Mouse (Mus musculus): ENCODE measurements around the gene Rptor. TPM values are rescaled to one million over a fixed set of nuclear protein-coding genes. Genes with fewer than 3 reads are reported as not detected.

The Rptor gene
- polyA plus RNA-seq, 1 experiment from 2014 or later: 12.2 TPM

DNA sequence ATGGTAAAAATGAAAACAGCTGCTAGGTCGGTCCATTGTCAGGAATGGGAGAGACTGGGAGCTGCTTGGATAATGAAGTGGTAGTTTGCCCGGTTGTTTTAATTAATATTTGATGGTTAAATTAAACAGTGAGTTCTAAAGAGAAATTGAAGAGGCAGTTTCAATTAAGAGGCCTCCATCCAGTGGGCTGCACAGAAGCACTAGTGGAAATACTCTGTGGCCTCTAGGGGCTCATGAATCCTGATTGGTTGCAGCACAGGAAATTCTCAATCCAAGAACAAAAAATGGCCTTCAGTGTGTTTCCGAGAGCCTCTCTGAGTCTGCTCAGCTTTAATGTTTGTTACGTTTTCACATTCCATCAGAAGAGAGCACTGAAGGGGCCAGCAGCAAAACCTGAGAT lies 141.7 kb downstream of the Rptor start:
- no peaks in the 10 kb centered on the region for H3K36me3 ChIP-seq
- 0 out of 2 replicates have a peak, but pooled peaks cover 4% of the 10 kb centered on the region for H3K4me1 ChIP-seq
- no peaks in the 10 kb centered on the region for H3K9me3 ChIP-seq (replicated peaks)
- no peak overlapping the region for H3K4me3 ChIP-seq (replicated peaks)
- WGBS: 38% methylated on average over 4 of the region's 4 CpGs
- H3K4me2 ChIP-seq (replicated peaks): no peak overlapping the region
- H3K9ac ChIP-seq: no peak overlapping the region
- H3K27ac ChIP-seq (replicated peaks): no peak overlapping the region
- no peak for ATAC-seq (ENCODE audit: insufficient number of reproducible peaks, low FRiP score, low TSS enrichment, low read depth)
- H3K27me3 ChIP-seq: no peaks in the 10 kb centered on the region

DNA sequence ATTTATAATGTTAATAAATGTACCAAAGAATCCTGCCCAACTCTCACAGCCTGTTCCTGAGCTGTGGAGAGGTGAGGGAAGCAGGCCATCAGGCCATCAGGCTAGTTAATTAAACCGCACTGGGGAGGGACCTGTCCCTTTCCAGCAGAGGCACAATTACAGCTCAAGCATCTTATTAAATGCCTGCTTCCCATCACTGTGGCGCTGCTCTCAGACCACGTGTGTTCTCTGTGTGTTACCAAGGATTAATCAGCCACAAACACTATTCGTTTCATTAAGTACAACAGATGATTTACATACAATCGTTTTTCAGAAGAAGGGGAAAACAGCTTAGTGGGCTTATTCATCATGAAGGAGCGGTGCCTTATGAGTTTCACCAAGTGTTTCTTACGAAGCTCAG lies 142.6 kb downstream of the Rptor start:
- H3K27me3 ChIP-seq: no peaks in the 10 kb centered on the region
- ATAC-seq (ENCODE audit: insufficient number of reproducible peaks, low FRiP score, low TSS enrichment, low read depth): no peak
- 81% methylated on average over 7 of the region's 7 CpGs for WGBS
- no peak overlapping the region for H3K4me3 ChIP-seq (replicated peaks)
- no peaks in the 10 kb centered on the region for H3K36me3 ChIP-seq
- 0 out of 2 replicates have a peak, but pooled peaks cover 4% of the 10 kb centered on the region for H3K4me1 ChIP-seq
- no peak overlapping the region for H3K27ac ChIP-seq (replicated peaks)
- no peak overlapping the region for H3K9ac ChIP-seq
- no peaks in the 10 kb centered on the region for H3K9me3 ChIP-seq (replicated peaks)
- H3K4me2 ChIP-seq (replicated peaks): no peak overlapping the region

DNA sequence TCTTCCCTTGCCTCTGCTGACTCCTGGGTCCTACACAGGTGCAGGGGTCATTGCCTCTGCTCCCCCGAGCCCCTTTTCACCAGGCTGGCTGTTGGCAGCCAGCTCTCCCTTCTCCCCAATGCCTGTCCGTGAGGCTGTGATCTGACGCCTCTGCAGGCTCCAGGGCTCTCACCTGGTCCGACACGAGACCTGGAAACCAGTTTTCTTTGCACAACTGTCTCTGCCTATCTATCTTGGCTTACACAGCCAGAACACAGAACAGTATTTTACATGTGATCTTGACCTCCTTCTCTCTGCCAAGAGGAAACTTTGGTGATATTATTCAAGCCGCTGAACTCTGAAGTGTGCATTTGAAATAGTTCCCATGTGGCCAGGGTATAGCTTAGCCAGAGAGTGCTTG lies 151.8 kb downstream of the Rptor start:
- no peak for ATAC-seq (ENCODE audit: insufficient number of reproducible peaks, low FRiP score, low TSS enrichment, low read depth)
- Histone ChIP-seq H3K9ac (no peak overlapping the region), H3K4me1 (no peaks in the 10 kb centered on the region), H3K4me3 (replicated peaks) (no peak overlapping the region), H3K4me2 (replicated peaks) (no peak overlapping the region), H3K27me3 (no peaks in the 10 kb centered on the region), H3K27ac (replicated peaks) (no peak overlapping the region), H3K9me3 (replicated peaks) (no peaks in the 10 kb centered on the region), H3K36me3 (peaks cover 15% of the 10 kb centered on the region; the same call in 1 of the 2 replicates)
- WGBS: 81% methylated on average over 6 of the region's 6 CpGs

DNA sequence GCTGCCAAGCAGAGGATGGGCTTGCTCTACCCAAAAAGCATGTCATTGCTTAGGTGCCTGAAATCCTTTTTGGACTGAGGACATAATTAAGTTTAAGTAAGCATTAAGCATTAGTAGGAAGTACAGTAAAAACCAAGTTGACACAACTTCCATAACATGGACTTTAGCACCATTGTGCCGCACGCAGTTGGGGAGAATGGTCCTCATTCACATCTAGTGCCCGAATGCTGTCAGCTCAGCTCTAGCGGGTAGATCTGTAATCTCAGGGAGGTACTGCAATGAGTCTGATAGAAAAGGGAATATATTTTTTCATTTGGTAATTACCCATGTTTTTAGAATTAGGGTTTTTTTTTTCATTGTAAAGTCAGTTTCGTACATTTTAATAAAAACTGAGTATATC lies 155.5 kb downstream of the Rptor start:
- no peak overlapping the region for H3K9ac ChIP-seq
- H3K4me2 ChIP-seq (replicated peaks): no peak overlapping the region
- H3K4me1 ChIP-seq: no peaks in the 10 kb centered on the region
- peaks cover 15% of the 10 kb centered on the region; the same call in 1 of the 2 replicates for H3K36me3 ChIP-seq
- WGBS: 93% methylated on average over 5 of the region's 5 CpGs
- H3K9me3 ChIP-seq (replicated peaks): no peaks in the 10 kb centered on the region
- no peaks in the 10 kb centered on the region for H3K27me3 ChIP-seq
- no peak overlapping the region for H3K27ac ChIP-seq (replicated peaks)
- no peak for ATAC-seq (ENCODE audit: insufficient number of reproducible peaks, low FRiP score, low TSS enrichment, low read depth)
- no peak overlapping the region for H3K4me3 ChIP-seq (replicated peaks)

DNA sequence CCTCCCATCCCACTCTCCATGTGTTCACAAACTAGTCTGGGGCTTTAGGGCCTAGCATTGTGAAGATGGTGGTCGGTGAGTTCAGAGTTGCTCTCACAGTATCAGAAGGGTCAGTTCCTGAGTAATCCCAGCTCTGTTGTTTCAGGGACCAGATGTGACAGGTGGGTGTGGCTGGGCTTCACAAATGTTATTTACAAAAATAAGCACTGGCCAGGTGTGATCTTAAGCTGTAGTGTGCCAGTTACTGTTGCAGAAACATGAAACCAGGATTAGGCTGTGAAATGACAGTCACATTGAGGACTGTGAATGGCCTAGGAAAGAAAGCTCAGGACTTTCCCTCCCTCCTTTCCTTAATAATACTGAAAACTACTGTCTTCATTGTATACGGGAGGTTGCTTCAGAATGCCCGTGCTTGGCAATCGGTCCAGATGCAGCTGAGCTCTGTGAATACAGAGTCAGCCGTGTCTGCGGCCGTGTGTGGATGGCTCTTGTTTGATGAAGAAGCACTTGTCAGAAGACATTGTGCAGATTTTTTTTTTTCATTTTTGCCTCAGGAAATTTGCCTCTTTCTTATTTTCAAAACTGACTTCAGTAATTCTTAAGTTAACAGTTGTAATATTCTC lies 156.1 kb downstream of the Rptor start:
- no peak overlapping the region for H3K9ac ChIP-seq
- H3K27ac ChIP-seq (replicated peaks): no peak overlapping the region
- H3K27me3 ChIP-seq: no peaks in the 10 kb centered on the region
- no peaks in the 10 kb centered on the region for H3K4me1 ChIP-seq
- ATAC-seq (ENCODE audit: insufficient number of reproducible peaks, low FRiP score, low TSS enrichment, low read depth): no peak
- no peak overlapping the region for H3K4me3 ChIP-seq (replicated peaks)
- no peak overlapping the region for H3K4me2 ChIP-seq (replicated peaks)
- H3K9me3 ChIP-seq (replicated peaks): no peaks in the 10 kb centered on the region
- H3K36me3 ChIP-seq: peaks cover 15% of the 10 kb centered on the region; the same call in 1 of the 2 replicates
- 65% methylated on average over 7 of the region's 7 CpGs for WGBS

DNA sequence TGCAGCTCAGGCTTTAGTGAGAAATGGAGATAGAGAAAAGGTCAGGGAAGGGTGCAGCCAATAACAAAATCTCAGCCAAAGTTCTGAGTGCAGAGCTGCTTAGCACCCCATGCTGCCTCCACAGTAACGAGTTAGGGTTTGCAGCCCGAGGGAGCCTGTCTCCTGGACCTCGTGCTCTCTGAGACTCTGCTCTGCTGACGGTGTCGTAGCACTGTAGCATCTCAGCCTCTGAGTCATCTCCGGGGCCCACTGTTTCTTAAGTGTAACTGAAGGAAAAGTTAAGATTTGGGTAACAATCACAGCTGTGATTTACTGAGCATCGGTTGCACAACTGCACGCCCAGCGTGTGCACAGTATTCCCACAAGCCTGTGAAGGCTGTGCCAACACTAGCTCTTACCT lies 160.2 kb downstream of the Rptor start:
- H3K4me1 ChIP-seq: peaks cover 3% of the 10 kb centered on the region; the same call in 1 of the 2 replicates
- no peaks in the 10 kb centered on the region for H3K9me3 ChIP-seq (replicated peaks)
- H3K36me3 ChIP-seq: peaks cover 4% of the 10 kb centered on the region; the same call in 1 of the 2 replicates
- no peak overlapping the region for H3K27ac ChIP-seq (replicated peaks)
- no peak overlapping the region for H3K9ac ChIP-seq
- H3K27me3 ChIP-seq: no peaks in the 10 kb centered on the region
- WGBS: 79% methylated on average over 9 of the region's 9 CpGs
- no peak overlapping the region for H3K4me2 ChIP-seq (replicated peaks)
- H3K4me3 ChIP-seq (replicated peaks): no peak overlapping the region
- ATAC-seq (ENCODE audit: insufficient number of reproducible peaks, low FRiP score, low TSS enrichment, low read depth): no peak

DNA sequence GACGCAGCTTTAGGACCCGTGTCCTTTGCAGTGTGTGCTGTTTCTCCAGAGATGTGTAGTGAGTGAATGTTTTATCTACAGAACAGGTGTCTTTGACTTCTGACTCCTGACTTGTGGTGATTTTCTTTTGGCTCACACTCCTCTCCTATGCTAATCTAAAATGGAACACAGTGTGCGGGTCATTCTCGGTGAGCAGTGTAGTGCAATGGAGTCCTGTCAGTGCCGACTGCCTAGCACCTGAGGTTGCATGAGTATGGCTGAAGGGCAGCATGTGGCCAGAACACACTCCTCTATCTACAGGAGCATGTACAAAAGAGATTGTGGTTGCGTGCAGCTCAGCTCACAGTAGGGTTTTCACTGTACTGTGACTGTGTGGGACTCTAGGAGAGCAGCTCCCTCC lies 163.3 kb downstream of the Rptor start:
- Histone ChIP-seq H3K9me3 (replicated peaks) (no peaks in the 10 kb centered on the region), H3K4me1 (peaks cover 3% of the 10 kb centered on the region; the same call in 1 of the 2 replicates), H3K4me3 (replicated peaks) (no peak overlapping the region), H3K27ac (replicated peaks) (no peak overlapping the region), H3K4me2 (replicated peaks) (no peak overlapping the region), H3K27me3 (no peaks in the 10 kb centered on the region), H3K36me3 (no peaks in the 10 kb centered on the region), H3K9ac (no peak overlapping the region)
- 89% methylated on average over 6 of the region's 6 CpGs for WGBS
- no peak for ATAC-seq (ENCODE audit: insufficient number of reproducible peaks, low FRiP score, low TSS enrichment, low read depth)

DNA sequence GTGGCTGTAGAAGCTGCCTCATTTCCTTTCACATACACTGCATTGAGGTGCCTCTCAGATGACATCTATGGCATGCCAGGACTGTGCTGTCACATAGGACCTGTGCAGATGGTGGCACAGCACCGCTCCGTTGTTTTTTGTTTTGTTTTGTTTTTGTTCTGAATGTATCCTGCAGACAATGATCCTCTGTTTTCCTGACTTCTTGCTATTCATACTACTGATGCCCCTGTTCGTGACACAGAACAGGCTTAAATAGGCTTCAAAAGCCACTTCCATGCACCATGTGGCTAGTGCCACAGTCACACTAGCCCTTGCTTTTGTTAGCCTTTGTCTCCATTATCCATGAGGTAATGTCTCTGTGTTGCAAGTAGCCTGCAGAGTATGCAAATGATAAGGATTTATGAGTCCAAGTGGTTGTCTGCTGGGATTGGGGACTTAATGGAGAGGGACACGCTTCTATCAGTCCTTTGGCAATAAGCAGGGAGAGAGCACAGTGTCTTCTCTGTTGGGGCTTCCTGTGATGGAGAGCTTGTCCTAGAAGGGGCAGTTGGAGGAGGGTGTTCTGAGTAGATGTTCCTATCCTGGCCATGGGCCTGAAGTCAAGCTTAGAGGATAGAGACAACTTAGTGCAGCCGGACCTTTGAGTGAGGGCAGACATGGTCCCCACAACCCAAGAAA lies 164.2 kb downstream of the Rptor start:
- 83% methylated on average over 5 of the region's 5 CpGs for WGBS
- no peak for ATAC-seq (ENCODE audit: insufficient number of reproducible peaks, low FRiP score, low TSS enrichment, low read depth)
- Histone ChIP-seq H3K27me3 (no peaks in the 10 kb centered on the region), H3K27ac (replicated peaks) (no peak overlapping the region), H3K4me3 (replicated peaks) (no peak overlapping the region), H3K9ac (no peak overlapping the region), H3K36me3 (no peaks in the 10 kb centered on the region), H3K4me1 (peaks cover 3% of the 10 kb centered on the region; the same call in 1 of the 2 replicates), H3K4me2 (replicated peaks) (no peak overlapping the region), H3K9me3 (replicated peaks) (no peaks in the 10 kb centered on the region)

DNA sequence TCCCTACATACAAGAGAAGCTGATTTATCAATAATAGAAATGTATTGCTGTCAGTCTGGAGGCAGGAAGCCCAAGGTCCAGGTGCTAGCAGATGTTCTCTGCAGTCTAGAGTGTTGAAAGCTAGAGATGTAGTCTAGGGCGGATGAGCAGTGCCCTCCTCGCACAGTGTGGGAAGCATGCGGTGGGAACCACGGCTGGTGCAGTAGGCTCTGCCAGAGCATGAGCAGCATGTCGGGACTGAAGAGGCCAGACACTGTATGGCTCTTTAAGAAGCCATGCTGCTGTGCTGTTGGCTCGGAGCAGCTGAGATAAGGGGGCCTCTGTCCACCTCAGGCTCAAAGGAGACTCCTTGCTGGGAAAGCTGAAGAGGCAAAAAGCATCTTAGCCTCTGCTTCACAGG lies 164.8 kb downstream of the Rptor start:
- 73% methylated on average over 6 of the region's 6 CpGs for WGBS
- H3K27me3 ChIP-seq: no peaks in the 10 kb centered on the region
- no peaks in the 10 kb centered on the region for H3K36me3 ChIP-seq
- no peak overlapping the region for H3K9ac ChIP-seq
- H3K27ac ChIP-seq (replicated peaks): no peak overlapping the region
- no peak overlapping the region for H3K4me2 ChIP-seq (replicated peaks)
- peaks cover 3% of the 10 kb centered on the region; the same call in 1 of the 2 replicates for H3K4me1 ChIP-seq
- no peak for ATAC-seq (ENCODE audit: insufficient number of reproducible peaks, low FRiP score, low TSS enrichment, low read depth)
- no peaks in the 10 kb centered on the region for H3K9me3 ChIP-seq (replicated peaks)
- no peak overlapping the region for H3K4me3 ChIP-seq (replicated peaks)

DNA sequence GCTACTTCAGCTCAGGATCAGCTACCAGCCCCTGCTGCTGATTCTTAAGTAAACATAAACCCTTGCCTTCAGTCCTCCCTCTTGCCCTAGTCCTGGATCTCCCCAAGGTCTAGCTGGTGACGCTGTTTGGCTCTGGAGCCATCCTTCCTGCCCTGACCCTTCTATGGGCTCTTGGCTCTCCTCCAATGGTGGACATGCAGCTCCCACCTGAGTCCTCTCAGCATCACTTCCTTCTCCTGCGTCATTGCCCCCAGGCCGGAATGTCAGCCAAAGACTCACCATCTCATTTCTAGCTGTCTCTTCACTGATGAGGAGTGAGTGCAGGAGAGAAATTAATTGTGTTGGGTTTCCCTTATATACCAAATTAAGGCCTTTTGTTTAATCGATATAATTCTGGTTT lies 165.8 kb downstream of the Rptor start:
- Histone ChIP-seq H3K27ac (replicated peaks) (no peak overlapping the region), H3K4me3 (replicated peaks) (no peak overlapping the region), H3K9ac (no peak overlapping the region), H3K9me3 (replicated peaks) (no peaks in the 10 kb centered on the region), H3K27me3 (no peaks in the 10 kb centered on the region), H3K4me2 (replicated peaks) (no peak overlapping the region), H3K36me3 (no peaks in the 10 kb centered on the region), H3K4me1 (peaks cover 3% of the 10 kb centered on the region; the same call in 1 of the 2 replicates)
- WGBS: 93% methylated on average over 4 of the region's 4 CpGs
- ATAC-seq (ENCODE audit: insufficient number of reproducible peaks, low FRiP score, low TSS enrichment, low read depth): no peak

DNA sequence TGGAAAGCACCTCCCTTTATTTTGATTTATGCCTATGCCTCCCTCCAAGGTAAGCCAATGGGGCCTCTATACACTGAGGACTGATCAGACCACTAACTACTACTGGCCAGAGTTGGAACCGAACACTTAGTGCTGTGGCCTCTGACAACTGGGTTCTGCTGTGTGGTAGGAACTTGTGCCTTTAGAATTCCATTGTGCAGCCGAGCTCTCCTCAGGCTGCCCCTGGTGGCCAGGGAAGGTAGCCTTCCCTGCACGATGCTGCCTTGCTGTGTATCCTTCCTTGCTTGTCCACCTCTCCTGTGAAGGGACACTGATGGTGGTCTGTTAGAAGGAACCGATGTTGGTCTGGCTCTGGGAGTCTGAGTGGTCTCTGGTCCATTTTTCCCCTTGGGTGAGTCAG lies 167.0 kb downstream of the Rptor start:
- peaks cover 3% of the 10 kb centered on the region; the same call in 1 of the 2 replicates for H3K4me1 ChIP-seq
- no peak overlapping the region for H3K4me3 ChIP-seq (replicated peaks)
- H3K4me2 ChIP-seq (replicated peaks): no peak overlapping the region
- no peaks in the 10 kb centered on the region for H3K9me3 ChIP-seq (replicated peaks)
- no peak for ATAC-seq (ENCODE audit: insufficient number of reproducible peaks, low FRiP score, low TSS enrichment, low read depth)
- H3K27me3 ChIP-seq: no peaks in the 10 kb centered on the region
- 62% methylated on average over 4 of the region's 4 CpGs for WGBS
- H3K27ac ChIP-seq (replicated peaks): no peak overlapping the region
- H3K36me3 ChIP-seq: no peaks in the 10 kb centered on the region
- no peak overlapping the region for H3K9ac ChIP-seq

DNA sequence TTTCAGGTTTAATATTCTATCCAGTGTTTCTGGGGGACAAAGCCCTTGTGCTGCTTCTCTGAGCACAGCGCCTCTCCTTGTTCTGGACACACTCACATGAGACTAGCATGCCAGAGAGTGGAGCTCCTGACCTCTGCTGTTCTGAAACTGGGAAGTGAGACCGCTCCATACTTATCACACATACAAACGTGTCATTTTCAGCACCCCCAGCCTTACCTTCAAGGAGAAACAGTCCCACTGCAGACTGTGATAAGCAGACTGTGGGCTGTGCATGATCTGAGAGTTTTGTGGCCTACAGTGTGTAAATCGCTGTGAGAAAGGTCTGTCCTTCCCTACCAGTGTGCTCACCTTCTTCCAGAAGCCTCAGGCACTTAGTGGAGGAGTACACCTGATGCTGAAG lies 168.3 kb downstream of the Rptor start:
- Histone ChIP-seq H3K4me1 (no peaks in the 10 kb centered on the region), H3K4me3 (replicated peaks) (no peak overlapping the region), H3K27ac (replicated peaks) (no peak overlapping the region), H3K27me3 (no peaks in the 10 kb centered on the region), H3K36me3 (no peaks in the 10 kb centered on the region), H3K9ac (no peak overlapping the region), H3K9me3 (replicated peaks) (no peaks in the 10 kb centered on the region), H3K4me2 (replicated peaks) (no peak overlapping the region)
- ATAC-seq (ENCODE audit: insufficient number of reproducible peaks, low FRiP score, low TSS enrichment, low read depth): no peak
- 89% methylated on average over 4 of the region's 4 CpGs for WGBS

Measured in embryonic facial prominence, embryonic 15.5 days (tissue).